Mouse (Mus musculus) lung, embryonic 15.5 days (tissue): ENCODE measurements around the gene Krit1. TPM values are rescaled to one million over a fixed set of nuclear protein-coding genes. Genes with fewer than 3 reads are reported as not detected.
"Not testable (repeated sequence)": the region's sequence is repeated elsewhere in the genome, so short reads cannot be mapped to it uniquely, and the experiment has no call there.

Source experiments
- ATAC-seq: fragments of 200-750 bp; cut with Nextera tagmentation; 2 replicates; pipeline ENCODE4 v1.8.0; 2017; ENCODE audit warnings: moderate number of reproducible peaks, borderline replicate concordance; ENCODE audit not compliant: low FRiP score, low TSS enrichment; ENCODE audit errors: extremely low read depth
- H3K27ac ChIP-seq: fragments of 300-500 bp; sonication (generic); 2 replicates; pipeline ENCODE4 v1.5.1; 2015; ENCODE audit warnings: moderate library complexity, mild to moderate bottlenecking, inconsistent platforms
- H3K27me3 ChIP-seq: fragments of 300-500 bp; sonication (generic); 2 replicates; pipeline ENCODE4 v1.6.1; 2015; ENCODE audit warnings: inconsistent platforms
- H3K36me3 ChIP-seq: fragments of 300-500 bp; sonication (generic); 2 replicates; pipeline ENCODE4 v1.6.1; 2015; ENCODE audit warnings: inconsistent platforms
- H3K4me1 ChIP-seq: fragments of 300-500 bp; sonication (generic); 2 replicates; pipeline ENCODE4 v1.6.1; 2015; ENCODE audit warnings: inconsistent platforms
- H3K4me2 ChIP-seq: fragments of 300-500 bp; sonication (generic); 2 replicates; pipeline ENCODE4 v1.6.1; 2015; ENCODE audit warnings: inconsistent platforms, mild to moderate bottlenecking, moderate library complexity
- H3K4me3 ChIP-seq: fragments of 300-500 bp; sonication (generic); 2 replicates; pipeline ENCODE4 v1.5.1; 2015; ENCODE audit warnings: mild to moderate bottlenecking, inconsistent platforms
- H3K9ac ChIP-seq: fragments of 300-500 bp; sonication (generic); 2 replicates; pipeline ENCODE4 v1.6.1; 2015; ENCODE audit warnings: inconsistent platforms
- H3K9me3 ChIP-seq: fragments of 300-500 bp; sonication (generic); 2 replicates; pipeline ENCODE4 v1.6.1; 2016; ENCODE audit warnings: inconsistent platforms
- WGBS: fragments of 180-500 bp; shearing (Covaris S2); methylation state at CpG from one replicate; pipeline ENCODE4 v1.1.7; 2015; 5-methylcytosine and 5-hydroxymethylcytosine counted together
- polyA plus RNA-seq: library from polyadenylated mRNA; unstranded; fragments of >200 nt; fragmentation: Nextera tagmentation; extraction: Ambion mirVana; gene quantifications from 2 replicates; pipeline ENCODE4 v1.2.1, GENCODE M21; 2015

Krit1 gene
- polyA plus RNA-seq, 1 experiment from 2014 or later, result 44.0 TPM

DNA sequence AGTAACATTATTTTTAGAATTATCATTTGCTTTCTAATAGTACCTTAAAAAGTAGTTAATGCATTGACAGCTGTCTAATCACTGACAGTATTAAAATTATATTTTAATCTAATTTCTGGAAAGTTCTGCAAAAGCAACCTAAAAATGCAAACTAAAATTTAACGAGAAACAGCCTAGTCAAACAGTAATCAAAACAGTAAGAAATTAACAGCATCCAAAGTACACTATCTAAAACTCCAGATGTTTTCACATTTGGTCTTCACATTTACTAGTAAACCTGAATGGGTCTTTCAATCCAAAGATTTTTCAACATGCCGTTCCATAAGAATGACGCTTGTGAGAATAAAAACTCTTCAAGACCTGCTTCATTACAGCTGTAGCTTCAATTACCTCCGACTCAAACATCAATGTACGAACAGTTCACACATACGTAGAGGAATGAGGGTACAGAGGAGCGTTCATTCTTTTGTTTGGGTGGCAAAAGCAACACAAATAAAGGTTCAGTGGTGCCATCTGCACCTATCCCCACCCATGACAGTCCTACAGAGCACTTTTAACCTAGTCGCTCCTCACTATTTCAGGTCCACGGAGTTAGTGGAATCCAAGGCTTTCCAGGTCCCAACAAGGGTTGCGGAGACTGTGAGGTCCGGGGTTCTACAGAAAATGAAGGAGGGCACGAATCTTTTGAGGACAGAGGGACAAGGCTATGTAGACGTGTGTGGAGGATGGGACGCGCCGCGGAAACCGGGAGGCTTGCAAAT, 1.1 kb upstream of the Krit1 start:
- H3K27me3 ChIP-seq, result no peaks in the 10 kb centered on the region
- H3K4me1 ChIP-seq, result peaks cover 17% of the 10 kb centered on the region
- H3K27ac ChIP-seq, result peak overlapping the region; percentile 81; the same call in 1 of the 2 replicates
- 5% methylated on average over 18 of the region's 18 CpGs for WGBS
- peak overlapping the region; percentile 82 for H3K9ac ChIP-seq
- H3K9me3 ChIP-seq, result no peaks in the 10 kb centered on the region
- ATAC-seq, result peak; percentile 5
- peak overlapping the region; percentile 97 for H3K4me3 ChIP-seq
- H3K4me2 ChIP-seq, result peak overlapping the region; percentile 88
- H3K36me3 ChIP-seq, result no peaks in the 10 kb centered on the region

DNA sequence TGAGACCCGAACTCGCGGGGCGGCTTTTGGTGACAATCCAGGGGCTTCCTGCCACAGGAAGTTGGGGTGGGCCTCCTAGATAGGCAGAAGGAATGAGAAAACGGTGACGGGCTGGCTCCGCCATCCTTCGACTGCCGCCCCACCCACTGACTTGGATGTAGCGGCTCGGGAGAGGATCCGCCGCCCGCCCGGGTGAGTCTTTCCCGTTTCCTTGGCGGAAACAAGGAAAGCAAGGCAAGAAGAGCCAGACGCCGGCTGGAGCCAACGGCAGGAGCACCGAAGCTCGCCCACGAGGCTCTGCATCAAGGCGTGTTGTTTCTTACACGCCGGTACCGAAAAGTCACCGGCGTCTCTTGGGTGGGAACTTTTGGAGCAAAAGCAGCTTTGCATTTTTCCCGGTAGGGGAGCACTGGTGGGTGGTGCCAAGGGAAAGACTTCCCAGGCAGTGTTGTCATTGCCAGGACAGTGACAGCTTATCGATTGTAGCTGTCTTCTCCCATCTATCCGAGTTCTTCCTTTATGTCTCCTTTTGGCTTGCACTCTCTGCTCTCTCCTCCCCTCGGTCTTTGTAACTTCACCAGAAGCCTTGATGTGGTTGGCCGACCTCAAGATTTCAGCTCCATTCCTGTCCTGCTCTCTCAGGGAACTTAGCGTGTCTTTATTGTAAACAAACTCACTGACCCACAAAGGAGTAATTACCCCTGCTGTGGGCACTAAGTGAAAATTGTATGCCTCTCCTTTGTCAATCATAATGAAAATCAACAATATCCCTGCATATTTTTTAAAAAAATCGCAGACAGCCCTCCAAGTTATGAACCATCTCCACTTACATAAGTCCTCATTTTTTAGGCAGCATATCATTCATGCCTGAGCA, 545 bp downstream of the Krit1 start:
- Histone ChIP-seq H3K4me3 (peak overlapping the region; percentile 97), H3K27me3 (no peaks in the 10 kb centered on the region), H3K9me3 (no peaks in the 10 kb centered on the region), H3K9ac (peak overlapping the region; percentile 82), H3K27ac (peak overlapping the region; percentile 81), H3K36me3 (no peaks in the 10 kb centered on the region), H3K4me2 (peak overlapping the region; percentile 88), H3K4me1 (peaks cover 17% of the 10 kb centered on the region)
- WGBS, result under 1% methylated on average over 36 of the region's 36 CpGs
- ATAC-seq, result peak; percentile 77

DNA sequence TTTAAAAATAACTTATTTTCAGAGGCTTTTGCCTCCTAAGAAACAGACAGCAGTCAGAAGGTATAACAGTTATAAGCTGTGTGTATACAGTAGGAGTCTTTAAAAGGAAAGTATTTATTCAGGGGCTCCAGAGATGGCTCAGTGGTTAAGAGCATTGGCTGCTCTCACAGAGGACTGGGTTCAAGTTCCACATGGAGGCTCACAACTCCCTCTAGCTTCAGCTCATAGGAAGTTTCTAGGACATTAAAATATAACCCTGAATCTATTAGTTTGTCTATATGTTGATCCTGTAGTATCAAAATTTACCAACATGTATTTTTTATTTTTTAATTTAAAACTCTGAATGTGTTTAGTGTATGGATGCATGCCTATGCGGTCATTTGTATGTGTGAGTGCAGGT, 5.5 kb downstream of the Krit1 start:
- ATAC-seq, result no peak
- peaks cover 7% of the 10 kb centered on the region for H3K4me1 ChIP-seq
- 91% methylated on average over 1 of the region's 1 CpGs for WGBS
- no peaks in the 10 kb centered on the region for H3K27me3 ChIP-seq
- H3K27ac ChIP-seq, result no peak overlapping the region
- no peak overlapping the region for H3K4me2 ChIP-seq
- no peak overlapping the region for H3K4me3 ChIP-seq
- no peaks in the 10 kb centered on the region for H3K9me3 ChIP-seq
- H3K36me3 ChIP-seq, result peaks cover 11% of the 10 kb centered on the region
- H3K9ac ChIP-seq, result no peak overlapping the region

DNA sequence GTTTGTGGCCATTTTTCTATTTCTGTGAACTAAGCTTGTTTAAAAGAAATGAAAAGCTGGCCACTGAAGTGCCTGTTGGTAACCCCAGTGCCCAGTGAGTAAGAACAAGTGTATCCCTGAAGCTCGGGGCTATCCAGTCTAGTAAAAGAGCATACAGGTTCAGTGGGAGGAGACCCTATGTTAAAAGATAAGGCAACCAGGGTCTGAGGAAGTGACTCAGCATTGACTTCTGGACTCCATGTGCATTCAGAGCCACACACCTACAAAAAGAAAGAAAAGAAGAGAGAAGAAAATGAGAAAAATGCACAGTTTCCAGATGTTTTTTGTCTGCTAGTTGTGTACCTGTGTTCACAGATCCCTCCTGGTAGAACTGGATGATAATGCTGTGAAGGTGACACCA, 31.1 kb downstream of the Krit1 start:
- H3K27ac ChIP-seq, result no peak overlapping the region
- H3K9ac ChIP-seq, result no peak overlapping the region
- H3K36me3 ChIP-seq, result peaks cover 35% of the 10 kb centered on the region
- no peak overlapping the region for H3K4me3 ChIP-seq
- H3K27me3 ChIP-seq, result no peaks in the 10 kb centered on the region
- no peak for ATAC-seq
- no peak overlapping the region for H3K4me2 ChIP-seq
- 72% methylated on average over 1 of the region's 1 CpGs for WGBS
- no peaks in the 10 kb centered on the region for H3K4me1 ChIP-seq
- no peaks in the 10 kb centered on the region for H3K9me3 ChIP-seq

DNA sequence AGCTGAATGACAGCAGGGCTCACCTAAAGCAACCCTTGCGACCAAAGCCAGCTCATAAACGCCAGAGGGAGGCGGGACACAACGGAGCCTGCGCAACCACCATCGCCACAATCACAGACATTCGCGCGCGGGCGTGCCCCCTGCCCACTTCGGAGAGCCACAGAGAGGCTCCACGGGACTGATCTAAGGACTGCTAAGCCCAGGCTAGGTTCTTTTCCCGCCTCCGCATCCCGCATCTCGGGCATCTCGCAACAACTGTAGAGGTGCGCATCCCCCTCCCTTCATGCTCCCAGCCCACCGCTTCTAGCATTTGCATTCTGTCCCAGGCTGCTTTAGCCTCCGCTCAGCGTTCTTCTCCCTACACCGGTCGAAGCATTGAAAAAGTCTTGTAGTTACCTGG, 42.0 kb downstream of the Krit1 start, which contains the start of gene Lrrd1:
TSS of gene Lrrd1 (plus strand) at position 148 of the 400 bp plus-strand sequence.
- Histone ChIP-seq H3K27me3 (no peaks in the 10 kb centered on the region), H3K9ac (no peak within 1 kb of the TSS), H3K27ac (no peak within 1 kb of the TSS), H3K9me3 (no peaks in the 10 kb centered on the region), H3K4me2 (peak within 1 kb of the TSS; percentile 56), H3K36me3 (peaks cover 6% of the 10 kb centered on the region; the same call in 1 of the 2 replicates), H3K4me3 (peak within 1 kb of the TSS; percentile 25), H3K4me1 (no peaks in the 10 kb centered on the region)
- no peak for ATAC-seq
- WGBS, result 8% methylated on average over 24 of the region's 24 CpGs

DNA sequence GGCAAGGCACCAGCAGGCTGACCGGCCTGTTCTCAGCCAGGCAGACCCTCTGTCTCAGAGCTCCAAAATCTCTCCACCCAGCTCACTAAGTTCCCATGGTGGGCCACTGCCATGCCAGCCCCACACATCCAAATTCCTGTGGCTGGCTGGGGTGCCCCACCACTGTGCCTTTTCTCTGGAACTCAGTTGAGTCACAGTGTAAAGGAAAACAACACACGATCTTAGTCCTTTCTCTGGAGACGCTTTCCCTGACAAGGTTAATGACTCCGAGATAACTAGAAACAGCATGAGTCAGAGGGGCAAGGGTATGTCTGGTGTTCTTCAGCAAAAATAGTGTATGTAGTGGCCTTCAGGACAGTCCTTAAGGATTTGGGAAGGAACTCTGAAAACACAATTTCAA, 67.2 kb downstream of the Krit1 start:
- 68% methylated on average over 4 of the region's 4 CpGs for WGBS
- Histone ChIP-seq H3K9me3 (no peaks in the 10 kb centered on the region), H3K4me3 (no peak overlapping the region), H3K4me2 (no peak overlapping the region), H3K4me1 (no peaks in the 10 kb centered on the region), H3K9ac (no peak overlapping the region), H3K27me3 (no peaks in the 10 kb centered on the region), H3K36me3 (no peaks in the 10 kb centered on the region), H3K27ac (no peak overlapping the region)
- ATAC-seq, result no peak

DNA sequence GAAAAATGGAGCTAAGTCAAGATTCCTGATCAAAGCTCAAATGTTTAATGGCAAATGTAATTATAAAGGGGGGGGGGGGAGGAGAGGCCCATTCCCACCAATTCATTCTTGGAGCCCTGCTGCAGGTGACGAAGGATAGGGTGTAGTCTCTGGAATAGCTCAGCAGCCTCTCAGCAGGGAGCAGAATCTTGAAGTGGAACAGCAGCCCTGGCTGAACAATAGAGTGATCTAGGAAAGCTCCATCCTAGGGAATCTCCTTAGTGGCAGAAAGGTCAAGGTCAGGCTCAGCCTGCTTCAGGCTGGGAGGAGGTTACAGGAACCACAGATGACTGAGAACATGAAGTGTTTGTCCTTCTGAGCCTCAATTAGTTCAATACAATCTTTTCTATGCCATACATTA, 69.4 kb downstream of the Krit1 start:
- H3K36me3 ChIP-seq, result no peaks in the 10 kb centered on the region
- no peaks in the 10 kb centered on the region for H3K27me3 ChIP-seq
- 74% methylated on average over 1 of the region's 1 CpGs for WGBS
- no peaks in the 10 kb centered on the region for H3K4me1 ChIP-seq
- H3K27ac ChIP-seq, result no peak overlapping the region
- H3K4me3 ChIP-seq, result no peak overlapping the region
- ATAC-seq, result no peak
- no peak overlapping the region for H3K9ac ChIP-seq
- no peak overlapping the region for H3K4me2 ChIP-seq
- no peaks in the 10 kb centered on the region for H3K9me3 ChIP-seq

DNA sequence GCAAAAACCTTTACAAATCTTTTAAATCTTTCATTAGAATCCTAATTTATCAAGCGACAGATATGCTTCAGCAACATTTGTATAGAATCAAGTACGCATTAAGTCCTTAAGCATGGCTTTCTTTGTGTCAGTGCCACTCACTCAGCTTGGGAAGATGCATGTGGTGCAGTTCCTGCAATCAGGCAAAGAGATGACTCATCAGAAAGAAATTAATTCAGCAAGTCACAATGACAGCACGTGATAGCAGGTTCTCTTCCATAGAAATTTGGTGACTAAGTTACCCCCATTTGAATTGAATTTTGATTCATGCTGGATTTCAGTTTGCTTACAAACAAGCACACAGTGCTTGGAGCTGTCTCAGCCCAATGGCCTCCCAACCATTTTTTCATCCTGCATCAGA, 70.5 kb downstream of the Krit1 start:
- ATAC-seq, result no peak
- no peaks in the 10 kb centered on the region for H3K27me3 ChIP-seq
- no peak overlapping the region for H3K4me2 ChIP-seq
- 84% methylated on average over 3 of the region's 3 CpGs for WGBS
- H3K27ac ChIP-seq, result no peak overlapping the region
- H3K9ac ChIP-seq, result no peak overlapping the region
- no peaks in the 10 kb centered on the region for H3K4me1 ChIP-seq
- no peak overlapping the region for H3K4me3 ChIP-seq
- no peaks in the 10 kb centered on the region for H3K36me3 ChIP-seq
- H3K9me3 ChIP-seq, result no peaks in the 10 kb centered on the region

DNA sequence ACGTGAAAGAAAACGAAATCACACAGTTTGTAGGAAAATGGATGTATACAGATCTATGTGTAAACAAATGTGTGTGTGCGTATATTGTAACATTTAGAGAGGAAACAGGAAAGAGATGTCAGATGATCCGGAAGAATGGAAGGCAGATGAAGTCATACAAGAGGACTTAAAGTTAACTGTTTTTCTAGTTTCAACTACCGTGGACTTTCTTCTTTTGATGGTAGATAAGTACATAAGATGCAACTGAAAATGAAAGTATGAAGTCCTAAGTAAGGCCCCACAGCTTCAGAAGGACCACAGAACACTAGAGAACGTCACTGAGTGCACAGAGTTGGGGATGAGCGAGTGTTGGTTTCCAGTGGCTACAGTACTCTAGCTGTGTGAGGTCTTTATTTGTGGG, 83.9 kb downstream of the Krit1 start:
- H3K9me3 ChIP-seq, ATAC-seq, H3K27ac ChIP-seq, H3K4me3 ChIP-seq, H3K4me2 ChIP-seq, H3K4me1 ChIP-seq, H3K36me3 ChIP-seq, H3K27me3 ChIP-seq, H3K9ac ChIP-seq: not testable (repeated sequence)
- WGBS, result 68% methylated on average over 7 of the region's 7 CpGs

DNA sequence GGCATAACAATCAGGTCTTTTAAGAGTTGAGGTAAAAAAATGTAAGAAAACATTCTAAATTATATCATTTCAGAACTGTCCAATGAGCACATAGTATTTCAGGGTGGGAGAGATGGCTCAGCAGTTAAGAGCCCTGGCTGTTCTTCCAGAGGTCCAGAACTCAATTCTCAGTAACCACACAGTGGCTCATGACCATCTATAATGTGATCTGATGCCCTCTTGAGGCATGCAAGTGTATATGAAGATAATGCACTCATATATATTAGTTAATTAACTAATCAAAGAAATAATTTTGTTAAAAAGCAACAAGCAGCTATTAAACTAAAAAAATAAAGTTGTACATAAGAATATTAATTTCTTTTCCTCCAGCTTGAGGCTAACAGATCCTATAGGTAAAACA, 86.2 kb downstream of the Krit1 start:
- ATAC-seq, result no peak
- no peak overlapping the region for H3K9ac ChIP-seq
- no peak overlapping the region for H3K27ac ChIP-seq
- H3K4me1 ChIP-seq, result no peaks in the 10 kb centered on the region
- no peaks in the 10 kb centered on the region for H3K36me3 ChIP-seq
- H3K27me3 ChIP-seq, result no peaks in the 10 kb centered on the region
- no peak overlapping the region for H3K4me3 ChIP-seq
- no peak overlapping the region for H3K4me2 ChIP-seq
- no peaks in the 10 kb centered on the region for H3K9me3 ChIP-seq

DNA sequence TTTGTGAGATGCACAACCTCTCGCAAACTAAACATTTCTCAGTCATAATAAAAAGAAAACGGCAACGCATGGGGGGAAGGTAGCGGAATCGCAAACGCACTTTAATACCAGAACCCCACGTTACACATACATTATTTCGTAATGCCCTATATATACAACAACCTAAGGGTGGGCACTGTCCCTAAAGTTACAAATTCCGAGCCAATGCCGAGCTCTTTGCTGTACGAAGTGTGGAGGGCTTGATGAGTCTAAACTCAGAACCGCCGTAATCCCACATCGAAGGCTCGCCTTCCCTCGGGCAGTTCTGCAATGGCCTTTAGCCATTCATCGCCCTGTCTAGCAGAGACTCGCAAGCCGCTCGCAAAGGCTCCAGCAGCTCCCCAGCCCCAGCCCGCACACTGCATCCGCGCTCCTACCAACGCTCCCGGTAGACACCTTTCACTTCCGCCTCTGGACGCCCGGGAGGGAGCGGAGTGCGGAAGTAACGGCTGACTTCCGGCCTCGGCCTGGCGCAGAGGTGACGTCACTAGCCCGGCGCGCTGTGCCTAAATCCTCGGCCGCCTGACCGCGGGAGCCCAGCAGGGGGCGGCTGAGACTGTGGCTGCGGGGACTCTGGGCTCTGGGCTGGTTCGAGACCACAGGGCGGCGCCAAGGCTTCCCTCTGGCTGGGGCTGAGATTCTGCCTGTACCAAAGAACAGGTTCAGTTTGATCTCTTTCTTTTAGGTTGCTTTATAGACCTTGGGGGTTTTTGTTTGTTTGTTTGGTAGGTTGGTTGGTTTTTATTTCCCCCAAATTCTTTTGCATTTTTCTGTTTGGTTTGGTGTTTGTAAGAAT, 90.7 kb downstream of the Krit1 start, which contains the start of gene Mterf1a:
TSS of gene Mterf1a (minus strand) at position 475 of the 835 bp plus-strand sequence.
- H3K4me1 ChIP-seq, H3K36me3 ChIP-seq, H3K9me3 ChIP-seq, H3K27ac ChIP-seq, H3K27me3 ChIP-seq: not testable (repeated sequence)
- Histone ChIP-seq H3K4me3 (peak within 1 kb of the TSS; percentile 48), H3K9ac (peak within 1 kb of the TSS; percentile 32), H3K4me2 (peak within 1 kb of the TSS; percentile 61)
- ATAC-seq, result peak; percentile 99
- WGBS, result 2% methylated on average over 10 of the region's 47 CpGs
